Mouse (Mus musculus) liver, embryonic 16.5 days (tissue): ENCODE measurements around the gene Sgk1. TPM values are rescaled to one million over a fixed set of nuclear protein-coding genes. Genes with fewer than 3 reads are reported as not detected.

ENCODE experiments used
- ATAC-seq: fragments of 200-750 bp; cut with Nextera tagmentation; 2 replicates; pipeline ENCODE4 v1.8.0; 2017; ENCODE audit warnings: low read depth, mild to moderate bottlenecking, moderate number of reproducible peaks, moderate library complexity
- H3K27ac ChIP-seq: fragments of 300-500 bp; sonication (generic); 2 replicates; pipeline ENCODE4 v1.5.1; 2014; ENCODE audit warnings: mild to moderate bottlenecking, low read length
- H3K27me3 ChIP-seq: fragments of 300-500 bp; sonication (generic); 2 replicates; pipeline ENCODE4 v1.6.1; 2014; ENCODE audit warnings: low read depth, low read length, mixed read lengths; ENCODE audit not compliant: control insufficient read depth, insufficient read depth
- H3K36me3 ChIP-seq: fragments of 300-500 bp; sonication (generic); 2 replicates; pipeline ENCODE4 v1.6.1; 2014; ENCODE audit warnings: mild to moderate bottlenecking; ENCODE audit not compliant: control insufficient read depth, insufficient read depth
- H3K4me1 ChIP-seq: fragments of 300-500 bp; sonication (generic); 2 replicates; pipeline ENCODE4 v1.6.1; 2014; ENCODE audit warnings: low read depth, low read length, mixed read lengths; ENCODE audit not compliant: control insufficient read depth
- H3K4me2 ChIP-seq: fragments of 300-500 bp; sonication (generic); 2 replicates; pipeline ENCODE4 v1.6.1; 2014; ENCODE audit warnings: low read depth, low read length, mixed read lengths
- H3K4me3 ChIP-seq: fragments of 300-500 bp; sonication (generic); 2 replicates; pipeline ENCODE4 v1.5.1; 2014; ENCODE audit warnings: low read depth, mild to moderate bottlenecking, low read length
- H3K9ac ChIP-seq: fragments of 300-500 bp; sonication (generic); 2 replicates; pipeline ENCODE4 v1.6.1; 2014; ENCODE audit warnings: low read depth, low read length
- H3K9me3 ChIP-seq: fragments of 300-500 bp; sonication (generic); replicated peaks from 2 replicates; pipeline ENCODE4 v1.6.1; 2016; ENCODE audit warnings: low read length; ENCODE audit not compliant: control insufficient read depth
- WGBS: fragments of 180-500 bp; shearing (Covaris S2); extraction: QIAGEN DNeasy Blood & Tissue Kit; methylation state at CpG from one replicate; pipeline ENCODE4 v1.1.7; 2014; ENCODE audit not compliant: insufficient replicate concordance; 5-methylcytosine and 5-hydroxymethylcytosine counted together
- polyA plus RNA-seq: library from polyadenylated mRNA; unstranded; fragments of >200 nt; fragmentation: Nextera tagmentation; extraction: Ambion mirVana; gene quantifications from 2 replicates; pipeline ENCODE4 v1.2.1, GENCODE M21; 2015

The Sgk1 gene
- polyA plus RNA-seq, 1 experiment from 2014 or later, result 13.8 TPM

DNA sequence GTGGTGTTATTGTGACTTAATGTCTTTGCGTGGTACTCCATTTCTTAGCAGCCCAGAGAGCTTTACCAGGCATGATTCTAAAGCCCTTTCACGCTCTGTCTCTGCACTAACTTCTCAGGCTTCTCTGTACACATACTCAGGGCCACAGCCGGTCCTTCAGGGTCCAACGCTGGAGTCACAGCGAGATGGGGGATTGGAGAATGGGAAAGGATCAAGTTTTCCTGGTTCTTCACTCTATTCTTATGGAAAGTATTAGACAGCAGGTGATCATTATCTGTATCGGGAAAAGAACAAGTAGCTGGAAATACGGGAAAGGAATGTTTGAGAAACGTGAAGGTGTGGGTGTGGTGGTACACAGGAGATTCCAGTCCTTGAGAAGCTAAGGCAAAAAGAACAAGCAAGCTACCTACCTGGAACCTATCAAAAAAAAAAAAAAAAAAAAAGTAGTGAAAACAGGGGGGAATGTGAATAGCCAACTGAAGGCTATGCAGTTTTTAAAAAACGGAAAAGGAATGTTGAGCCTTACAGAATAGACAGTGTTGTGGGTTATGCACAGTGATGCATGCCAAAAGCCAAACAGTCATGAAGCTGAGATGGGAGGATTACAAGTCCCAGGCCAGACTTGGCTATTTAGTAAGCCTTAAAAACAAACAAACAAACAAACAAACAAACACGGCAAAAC, 36.2 kb upstream of the Sgk1 start:
- H3K36me3 ChIP-seq, result no peaks in the 10 kb centered on the region
- WGBS, result 77% methylated on average over 10 of the region's 10 CpGs
- H3K4me3 ChIP-seq, result no peak overlapping the region
- H3K9me3 ChIP-seq, result no peaks in the 10 kb centered on the region
- no peaks in the 10 kb centered on the region; the same call in 1 of the 2 replicates for H3K4me1 ChIP-seq
- H3K9ac ChIP-seq, result no peak overlapping the region
- no peak overlapping the region for H3K4me2 ChIP-seq
- no peak overlapping the region for H3K27ac ChIP-seq
- no peak for ATAC-seq
- H3K27me3 ChIP-seq, result no peaks in the 10 kb centered on the region

DNA sequence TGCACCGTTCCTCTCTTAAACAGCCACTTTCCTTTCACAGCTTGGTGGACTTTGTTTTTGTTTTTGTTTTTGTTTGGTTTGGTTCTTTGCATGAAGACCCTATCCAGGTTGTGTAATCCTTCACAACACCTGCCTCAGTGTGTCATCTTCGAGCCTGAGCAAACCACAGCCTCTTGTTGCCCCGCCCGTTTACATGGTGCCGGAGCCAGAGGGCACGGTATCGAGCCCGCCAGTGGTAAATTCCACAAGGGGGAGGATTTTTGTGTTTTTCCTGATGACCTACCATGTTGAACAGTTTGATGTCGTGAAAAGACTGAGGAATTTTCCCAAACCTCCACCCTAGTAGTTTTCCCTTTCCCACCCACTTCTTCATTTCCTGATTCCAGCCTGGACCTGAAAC, 35.6 kb upstream of the Sgk1 start:
- Histone ChIP-seq H3K4me1 (no peaks in the 10 kb centered on the region; the same call in 1 of the 2 replicates), H3K27me3 (no peaks in the 10 kb centered on the region), H3K4me2 (no peak overlapping the region), H3K9ac (no peak overlapping the region), H3K27ac (no peak overlapping the region), H3K9me3 (no peaks in the 10 kb centered on the region), H3K4me3 (no peak overlapping the region), H3K36me3 (no peaks in the 10 kb centered on the region)
- WGBS, result 63% methylated on average over 9 of the region's 9 CpGs
- no peak for ATAC-seq

DNA sequence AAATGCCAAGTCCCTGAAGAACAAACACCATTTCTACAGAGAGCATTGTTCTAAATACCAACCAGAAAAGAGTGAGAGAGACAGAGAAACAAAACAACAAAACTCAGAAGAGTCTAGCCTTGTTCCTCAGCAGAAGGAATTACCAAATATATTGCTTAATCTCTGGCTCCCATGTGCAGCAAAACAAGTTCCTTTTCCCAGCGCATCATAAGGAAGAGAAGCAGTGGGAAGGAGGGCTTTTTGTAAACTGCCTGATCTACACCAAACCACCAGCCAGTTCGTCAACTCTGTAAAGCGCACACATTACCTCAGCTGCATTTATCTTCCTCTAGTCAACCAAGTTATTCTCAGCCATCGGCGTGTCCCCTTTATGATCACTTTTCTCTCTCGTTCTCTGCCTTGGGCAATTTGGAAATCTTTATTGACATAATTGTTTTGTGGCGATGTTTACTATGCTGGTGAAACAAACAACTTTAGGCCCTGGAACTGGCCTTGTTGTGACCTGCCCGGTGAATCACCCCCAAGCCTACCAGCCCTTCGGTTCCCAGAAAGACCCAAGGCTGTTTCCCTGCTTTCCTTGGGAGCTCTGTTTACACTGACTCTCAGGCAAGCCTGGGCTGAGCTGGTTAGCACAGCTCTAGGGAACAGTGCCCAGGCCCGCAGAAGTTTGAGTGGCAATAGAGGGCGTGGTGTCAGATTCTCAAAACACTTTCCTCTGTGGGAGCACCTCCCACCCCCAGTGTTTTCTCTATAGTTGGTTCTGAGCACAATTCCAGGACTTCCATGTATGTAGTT, 34.8 kb upstream of the Sgk1 start:
- Histone ChIP-seq H3K9me3 (no peaks in the 10 kb centered on the region), H3K9ac (no peak overlapping the region), H3K27ac (no peak overlapping the region), H3K4me3 (no peak overlapping the region), H3K36me3 (no peaks in the 10 kb centered on the region), H3K27me3 (no peaks in the 10 kb centered on the region), H3K4me2 (no peak overlapping the region), H3K4me1 (no peaks in the 10 kb centered on the region; the same call in 1 of the 2 replicates)
- ATAC-seq, result no peak
- WGBS, result 70% methylated on average over 11 of the region's 11 CpGs

DNA sequence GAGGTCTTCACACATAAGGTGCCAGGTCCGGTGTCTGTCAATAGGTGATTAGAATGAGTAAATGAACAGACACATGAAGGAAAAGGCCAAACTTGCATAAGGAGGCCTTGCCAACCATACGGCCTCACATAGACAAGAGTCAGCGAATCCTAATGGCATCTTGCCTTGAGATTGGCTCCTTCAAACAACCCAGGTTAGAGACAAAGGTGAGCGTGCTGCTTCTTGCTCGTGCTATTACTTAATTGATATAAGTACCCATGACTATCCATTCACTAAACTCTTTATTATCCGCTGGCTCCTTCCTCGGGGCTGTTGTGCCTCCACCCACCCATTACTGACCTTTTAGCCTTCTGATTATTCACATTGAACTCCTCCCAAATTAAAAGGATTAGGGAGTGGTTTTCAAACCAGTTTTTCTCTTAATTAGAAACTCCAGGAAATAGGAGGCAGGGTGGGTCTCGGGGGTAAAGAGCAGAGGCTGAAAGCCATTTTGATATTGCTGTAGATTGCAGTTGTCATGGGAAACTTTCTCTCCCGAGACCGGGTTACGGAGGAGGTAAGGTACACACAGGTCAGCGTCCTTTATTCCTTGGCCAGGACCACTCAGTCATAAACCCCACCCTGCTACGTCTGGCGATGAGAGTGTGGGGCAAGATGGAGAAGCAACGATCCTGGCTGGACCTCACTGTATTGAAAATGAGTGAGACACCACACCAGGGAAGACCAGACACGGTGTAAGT, 33.9 kb upstream of the Sgk1 start:
- Histone ChIP-seq H3K4me2 (no peak overlapping the region), H3K4me3 (no peak overlapping the region), H3K9ac (no peak overlapping the region), H3K36me3 (no peaks in the 10 kb centered on the region), H3K27me3 (no peaks in the 10 kb centered on the region), H3K9me3 (no peaks in the 10 kb centered on the region), H3K4me1 (no peaks in the 10 kb centered on the region; the same call in 1 of the 2 replicates), H3K27ac (no peak overlapping the region)
- WGBS, result 76% methylated on average over 16 of the region's 16 CpGs
- no peak for ATAC-seq

DNA sequence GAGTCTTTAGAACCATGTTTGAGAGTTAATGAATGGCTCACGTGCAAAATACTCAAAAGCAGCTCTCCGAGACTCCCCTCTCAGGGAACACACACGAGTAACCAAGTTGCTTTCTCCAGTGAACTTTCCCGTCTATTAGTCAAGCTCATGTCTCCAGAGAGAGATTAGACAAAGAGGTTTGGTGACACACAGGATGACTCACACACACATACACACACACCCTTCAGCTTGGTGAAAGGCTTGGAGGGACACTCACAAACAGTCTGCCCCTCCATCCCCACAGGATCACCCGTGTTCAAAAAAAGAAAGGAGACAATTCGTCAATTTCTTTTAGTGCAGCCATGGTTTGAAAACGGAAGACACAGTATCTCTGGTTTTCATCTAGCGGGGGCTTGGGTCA, 32.7 kb upstream of the Sgk1 start:
- Histone ChIP-seq H3K4me2 (no peak overlapping the region), H3K4me3 (no peak overlapping the region), H3K9ac (no peak overlapping the region), H3K36me3 (no peaks in the 10 kb centered on the region), H3K27me3 (no peaks in the 10 kb centered on the region), H3K27ac (no peak overlapping the region), H3K4me1 (no peaks in the 10 kb centered on the region; the same call in 1 of the 2 replicates), H3K9me3 (no peaks in the 10 kb centered on the region)
- ATAC-seq, result no peak
- WGBS, result 64% methylated on average over 8 of the region's 8 CpGs

DNA sequence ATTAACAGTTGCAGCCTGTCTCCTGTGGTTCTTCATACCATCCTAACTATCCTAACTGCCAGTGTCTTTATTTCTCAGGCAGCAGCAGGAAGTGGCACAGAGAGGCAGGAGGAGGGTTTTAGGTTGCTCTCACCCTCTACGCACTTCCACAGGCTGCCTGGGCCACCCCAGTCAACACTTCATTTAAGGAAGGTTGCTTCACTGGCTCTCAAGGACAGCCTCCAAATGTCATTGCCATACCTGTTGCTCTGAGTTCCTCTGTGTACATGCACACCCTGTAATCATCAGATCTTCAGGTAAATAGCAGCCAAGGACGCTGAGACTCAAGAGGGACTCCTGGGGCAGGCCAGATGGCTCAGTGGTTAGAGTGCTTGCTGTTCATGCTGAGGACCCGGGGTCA, 31.7 kb upstream of the Sgk1 start:
- H3K9me3 ChIP-seq, result no peaks in the 10 kb centered on the region
- no peak overlapping the region for H3K4me3 ChIP-seq
- H3K4me2 ChIP-seq, result no peak overlapping the region
- 70% methylated on average over 3 of the region's 3 CpGs for WGBS
- no peaks in the 10 kb centered on the region; the same call in 1 of the 2 replicates for H3K4me1 ChIP-seq
- H3K9ac ChIP-seq, result no peak overlapping the region
- H3K27ac ChIP-seq, result no peak overlapping the region
- no peaks in the 10 kb centered on the region for H3K27me3 ChIP-seq
- H3K36me3 ChIP-seq, result no peaks in the 10 kb centered on the region
- no peak for ATAC-seq

DNA sequence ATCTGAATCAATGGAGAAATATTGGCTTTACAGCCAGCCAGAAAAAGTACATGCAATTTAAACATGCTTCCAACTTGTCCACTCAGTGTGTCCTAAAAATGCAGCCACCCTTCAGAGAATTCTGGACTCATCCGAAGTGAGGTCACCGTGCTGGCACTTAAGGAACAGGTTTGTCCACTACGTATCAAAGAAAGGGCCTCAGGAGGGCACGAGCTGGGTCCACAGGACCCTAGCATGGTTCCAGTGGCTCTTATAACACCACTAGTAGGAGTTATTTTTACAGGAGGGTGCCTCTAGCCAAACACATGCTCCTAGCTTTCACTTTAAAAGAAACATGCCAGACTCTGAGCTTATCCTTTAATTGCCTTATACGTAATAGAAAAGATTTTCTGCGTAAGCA, 28.9 kb upstream of the Sgk1 start:
- 77% methylated on average over 6 of the region's 6 CpGs for WGBS

DNA sequence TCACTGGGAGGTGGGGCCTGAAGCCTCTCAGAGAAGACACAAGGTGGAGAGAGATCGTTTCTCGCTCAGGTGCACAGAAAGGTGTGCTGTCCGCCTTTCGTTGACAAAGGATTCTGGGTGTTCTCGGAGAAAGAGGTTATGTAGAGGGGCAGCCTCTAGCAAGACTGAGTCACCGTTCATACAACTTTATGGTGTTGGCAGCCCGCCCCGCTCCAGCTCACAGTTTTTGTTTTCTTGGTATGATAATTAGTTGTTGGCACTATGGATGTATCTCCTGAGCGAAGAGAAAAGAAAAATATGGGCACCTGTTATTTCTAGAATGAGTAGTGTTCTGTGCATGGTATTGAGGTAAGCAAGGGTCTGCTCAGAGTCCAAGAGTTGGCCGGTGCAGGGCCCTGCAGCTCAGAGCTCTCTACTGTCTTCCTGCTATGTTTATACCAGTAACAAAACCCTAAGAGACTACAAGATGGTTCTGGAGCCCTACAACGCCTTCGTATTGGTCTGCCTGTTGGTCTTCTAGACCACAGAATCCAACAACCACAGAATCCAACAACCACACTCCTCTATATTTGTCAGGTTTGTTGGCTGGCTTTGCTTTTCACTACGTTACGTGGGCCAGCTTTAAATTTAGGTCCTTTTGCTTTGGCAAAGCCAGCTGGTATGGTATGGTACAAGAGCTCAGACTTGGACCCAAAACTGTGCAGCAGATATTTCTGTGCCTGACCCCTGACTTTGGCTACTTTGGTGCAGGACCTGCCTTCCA, 28.2 kb upstream of the Sgk1 start:
- no peak overlapping the region for H3K4me3 ChIP-seq
- H3K27me3 ChIP-seq, result no peaks in the 10 kb centered on the region
- no peak for ATAC-seq
- H3K27ac ChIP-seq, result no peak overlapping the region
- H3K9ac ChIP-seq, result no peak overlapping the region
- WGBS, result 75% methylated on average over 14 of the region's 14 CpGs
- no peak overlapping the region for H3K4me2 ChIP-seq
- H3K9me3 ChIP-seq, result no peaks in the 10 kb centered on the region
- no peaks in the 10 kb centered on the region for H3K4me1 ChIP-seq
- no peaks in the 10 kb centered on the region for H3K36me3 ChIP-seq

More for the DNA sequence above, 28.9 kb upstream of the Sgk1 start:
- no peaks in the 10 kb centered on the region for H3K27me3 ChIP-seq
- no peaks in the 10 kb centered on the region for H3K36me3 ChIP-seq
- H3K4me2 ChIP-seq, result no peak overlapping the region
- no peak for ATAC-seq
- H3K4me1 ChIP-seq, result no peaks in the 10 kb centered on the region
- H3K9me3 ChIP-seq, result no peaks in the 10 kb centered on the region
- H3K9ac ChIP-seq, result no peak overlapping the region
- no peak overlapping the region for H3K4me3 ChIP-seq
- H3K27ac ChIP-seq, result no peak overlapping the region
